Comparison of ENCODE assay signal across 8 mouse cellular contexts in genomic region chr5:136473337-136473736, GRCm38 (mm10).
DNase-seq lines count a peak whose midpoint lies in the region; ATAC-seq lines count a peak whose summit lies in the region.
"Had no signal": no experiment of that assay in that cellular context is flagged by ENCODE, and none has a peak within 500 bp of the region (broad histone marks: within the 10 kb centered on the region; RNA-seq: fewer than 3 reads in every experiment).

No protein-coding gene starts in this region.

- no peak for DNase-seq in heart, embryonic 10.5 days (ENCODE audit: low spot score)
- no peak for DNase-seq in heart, postnatal 25 days (ENCODE audit: low spot score)
- peak; percentile 55 for DNase-seq in adrenal gland, postnatal 25 days
- DNase-seq in kidney, postnatal 36 days: peak; percentile 70 to 79

- H3K4me3 ChIP-seq in heart, embryonic 10.5 days: no peak overlapping the region
- no peak overlapping the region for H3K4me3 ChIP-seq in heart, embryonic 14.5 days (ENCODE audit: control insufficient read depth in 1 of 2, insufficient read depth in 1 of 2, low read depth in 1 of 2, low read length in 2 of 2)

- 34% methylated on average over 6 of the region's 6 CpGs for WGBS in heart, embryonic 10.5 days
- 23% methylated on average over 6 of the region's 6 CpGs for WGBS in heart, embryonic 14.5 days

- H3K27me3 ChIP-seq in heart, embryonic 10.5 days (ENCODE audit: insufficient read depth, poor library complexity, severe bottlenecking): no peaks in the 10 kb centered on the region
- H3K27me3 ChIP-seq in heart, embryonic 14.5 days (ENCODE audit: control insufficient read depth, insufficient read depth, low read length): no peaks in the 10 kb centered on the region

- peak overlapping the region; percentile 76 for H3K27ac ChIP-seq in heart, embryonic 10.5 days
- H3K27ac ChIP-seq in heart, embryonic 14.5 days (replicated peaks in 1 of 2; ENCODE audit: control insufficient read depth in 1 of 2, insufficient read depth in 1 of 2, low read depth in 2 of 2, low read length in 2 of 2): peak overlapping the region; percentile 86 to 95

- ATAC-seq in heart, embryonic 14.5 days (ENCODE audit: insufficient number of reproducible peaks, insufficient read depth, low FRiP score, low read depth): peak; percentile 52
- no peak for ATAC-seq in monocyte, adult 5-6 weeks (replicated peaks; ENCODE audit: insufficient number of reproducible peaks, low FRiP score, low TSS enrichment, poor library complexity, severe bottlenecking)
- ATAC-seq in erythroblast, adult 5-6 weeks (replicated peaks; ENCODE audit: low FRiP score, poor library complexity, severe bottlenecking): no peak

- H3K4me2 ChIP-seq in heart, embryonic 14.5 days (ENCODE audit: low read length): peak overlapping the region; percentile 40

- H3K4me1 ChIP-seq in heart, embryonic 10.5 days: peaks cover 92% of the 10 kb centered on the region
- peaks cover 39 to 90% of the 10 kb centered on the region in 2 experiments for H3K4me1 ChIP-seq in heart, embryonic 14.5 days (ENCODE audit: control insufficient read depth in 2 of 2, insufficient read depth in 2 of 2, low read length in 2 of 2)

- H3K9me3 ChIP-seq in heart, embryonic 10.5 days: no peaks in the 10 kb centered on the region
- H3K9me3 ChIP-seq in heart, embryonic 14.5 days (ENCODE audit: control insufficient read depth, low read length): no peaks in the 10 kb centered on the region
- H3K9me3 ChIP-seq: G1E had no signal

- intact Hi-C loops in heart, postnatal 25 days (cut with DNase I): no loop called here

- H3K9ac ChIP-seq in heart, embryonic 14.5 days (ENCODE audit: low read length): peak overlapping the region; percentile 45; the same call in 1 of the 2 replicates

- H3K36me3 ChIP-seq in heart, embryonic 10.5 days: no peaks in the 10 kb centered on the region
- no peaks in the 10 kb centered on the region for H3K36me3 ChIP-seq in heart, embryonic 14.5 days (ENCODE audit: control insufficient read depth, insufficient read depth, low read length)
- H3K36me3 ChIP-seq: G1E had no signal

Comparison
In these comparisons a context has a peak if more than half of its experiments do, and no peak if none do; other contexts are left out.
1. DNase-seq: peak in adrenal gland, postnatal 25 days (single experiment) and kidney, postnatal 36 days (2 of 2); none in heart, embryonic 10.5 days (single experiment) and heart, postnatal 25 days (single experiment).